Mouse (Mus musculus) liver, adult 2 months (tissue): ENCODE measurements at regions not wholly inside any gene's neighbourhood (a gene's known extent, or its start where the extent isn't known, plus 50 kb on each side); places are given as distances from the start of the nearest gene placed in this dataset.

Experiments
- CTCF ChIP-seq: fragments of 200-500 bp; IDR thresholded peaks from 2 replicates; pipeline ENCODE4 v1.5.1; 2011; ENCODE audit warnings: low read depth, low read length, control low read depth
- POLR2A ChIP-seq: fragments of 200-500 bp; IDR thresholded peaks from 2 replicates; pipeline ENCODE4 v1.6.1; 2011; ENCODE audit warnings: low read length, control low read depth; ENCODE audit not compliant: insufficient read depth; ENCODE audit errors: extremely low read depth

DNA sequence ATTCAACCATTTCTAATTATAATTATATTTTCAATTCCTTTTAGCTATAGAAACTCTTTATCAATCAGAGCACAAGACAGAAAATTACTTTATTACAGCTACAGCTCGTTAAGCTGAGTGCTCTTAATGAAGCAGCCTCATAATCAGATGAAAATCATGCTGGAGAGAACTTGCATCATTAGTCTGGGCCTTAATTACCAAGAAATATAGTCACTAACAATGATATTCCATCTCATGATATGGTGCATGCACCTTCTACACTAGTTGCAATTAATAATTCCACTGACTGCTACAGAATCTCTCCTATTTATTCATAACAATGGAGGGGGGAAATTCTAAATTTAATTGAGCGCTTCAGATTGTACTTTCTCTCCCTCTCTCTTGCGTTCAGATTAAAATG, 393.5 kb upstream of the Spred2 start:
- no peak for TF ChIP-seq CTCF
- TF ChIP-seq POLR2A = no peak
